Mouse (Mus musculus) neural tube, embryonic 15.5 days (tissue): ENCODE measurements around the gene Cenpt. TPM values are rescaled to one million over a fixed set of nuclear protein-coding genes. Genes with fewer than 3 reads are reported as not detected.
A peak's percentile ranks its signal among the peaks of the same experiment; 100 is the strongest.
"Not testable (repeated sequence)": the region's sequence is repeated elsewhere in the genome, so short reads cannot be mapped to it uniquely, and the experiment has no call there.

ENCODE experiments used
- ATAC-seq: fragments of 200-750 bp; cut with Nextera tagmentation; 2 replicates; pipeline ENCODE4 v1.8.0; 2017; ENCODE audit warnings: mild to moderate bottlenecking, moderate TSS enrichment, moderate library complexity; ENCODE audit not compliant: low FRiP score
- H3K27ac ChIP-seq: fragments of 300-500 bp; sonication (generic); replicated peaks from 2 replicates; pipeline ENCODE4 v1.5.1; 2015; ENCODE audit warnings: mild to moderate bottlenecking, inconsistent platforms
- H3K27me3 ChIP-seq: fragments of 300-500 bp; sonication (generic); replicated peaks from 2 replicates; pipeline ENCODE4 v1.6.1; 2015; ENCODE audit warnings: inconsistent platforms
- H3K36me3 ChIP-seq: fragments of 300-500 bp; sonication (generic); 2 replicates; pipeline ENCODE4 v1.6.1; 2015; ENCODE audit warnings: inconsistent platforms
- H3K4me1 ChIP-seq: fragments of 300-500 bp; sonication (generic); 2 replicates; pipeline ENCODE4 v1.6.1; 2015; ENCODE audit warnings: inconsistent platforms
- H3K4me2 ChIP-seq: fragments of 300-500 bp; sonication (generic); 2 replicates; pipeline ENCODE4 v1.6.1; 2015; ENCODE audit warnings: inconsistent platforms, mild to moderate bottlenecking, moderate library complexity
- H3K4me3 ChIP-seq: fragments of 300-500 bp; sonication (generic); replicated peaks from 2 replicates; pipeline ENCODE4 v1.5.1; 2015; ENCODE audit warnings: mild to moderate bottlenecking, inconsistent platforms
- H3K9ac ChIP-seq: fragments of 300-500 bp; sonication (generic); replicated peaks from 2 replicates; pipeline ENCODE4 v1.6.1; 2015; ENCODE audit warnings: mild to moderate bottlenecking, inconsistent platforms
- H3K9me3 ChIP-seq: fragments of 300-500 bp; sonication (generic); replicated peaks from 2 replicates; pipeline ENCODE4 v1.6.1; 2016; ENCODE audit warnings: inconsistent platforms
- WGBS: fragments of 180-500 bp; shearing (Covaris S2); methylation state at CpG from one replicate; pipeline ENCODE4 v1.1.7; 2015; ENCODE audit warnings: mixed read lengths; 5-methylcytosine and 5-hydroxymethylcytosine counted together
- polyA plus RNA-seq: library from polyadenylated mRNA; unstranded; fragments of >200 nt; fragmentation: Nextera tagmentation; extraction: Ambion mirVana; gene quantifications from 2 replicates; pipeline ENCODE4 v1.2.1, GENCODE M21; 2015

Gene Cenpt
- polyA plus RNA-seq, 1 experiment from 2014 or later, result 49.3 TPM

GRCm38 (mm10) chr8:105851651-105852143 is 1.4 kb downstream of the Cenpt start:
- Histone ChIP-seq H3K36me3 (peaks cover 25% of the 10 kb centered on the region), H3K27me3 (no peaks in the 10 kb centered on the region), H3K9me3 (no peaks in the 10 kb centered on the region), H3K27ac (peak overlapping the region; percentile 87), H3K4me2 (peak overlapping the region; percentile 75), H3K4me1 (peaks cover 20% of the 10 kb centered on the region), H3K9ac (peak overlapping the region; percentile 85), H3K4me3 (peak overlapping the region; percentile 74)
- ATAC-seq, result peak; percentile 82
- under 1% methylated on average over 34 of the region's 34 CpGs for WGBS

DNA sequence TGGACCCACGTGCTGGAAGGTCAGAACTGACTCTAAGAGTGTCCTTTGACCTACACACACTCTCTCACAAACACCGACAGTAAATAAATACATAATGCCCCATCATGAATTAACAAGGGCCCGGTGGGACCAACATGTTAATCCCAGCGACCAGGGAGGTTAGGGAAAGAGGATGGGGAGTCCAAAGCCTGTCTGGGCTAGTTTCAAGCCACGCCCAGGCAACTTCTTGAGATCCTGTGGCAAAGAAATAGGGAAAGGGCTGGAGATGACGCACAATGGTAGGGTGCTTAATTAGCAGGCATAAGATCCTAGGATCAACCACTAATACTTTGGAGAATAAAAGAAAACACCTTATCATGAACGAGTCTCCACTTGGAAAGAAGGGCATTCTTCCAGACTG is 2.5 kb downstream of the Cenpt start:
- peaks cover 11% of the 10 kb centered on the region for H3K4me1 ChIP-seq
- H3K4me2 ChIP-seq, result peak overlapping the region; percentile 40
- H3K9ac ChIP-seq, result no peak overlapping the region
- H3K27me3 ChIP-seq, result no peaks in the 10 kb centered on the region
- no peaks in the 10 kb centered on the region for H3K9me3 ChIP-seq
- ATAC-seq, result no peak
- peaks cover 36% of the 10 kb centered on the region for H3K36me3 ChIP-seq
- peak overlapping the region; percentile 8; the same call in 1 of the 2 replicates for H3K4me3 ChIP-seq
- 85% methylated on average over 7 of the region's 7 CpGs for WGBS
- H3K27ac ChIP-seq, result no peak overlapping the region

DNA sequence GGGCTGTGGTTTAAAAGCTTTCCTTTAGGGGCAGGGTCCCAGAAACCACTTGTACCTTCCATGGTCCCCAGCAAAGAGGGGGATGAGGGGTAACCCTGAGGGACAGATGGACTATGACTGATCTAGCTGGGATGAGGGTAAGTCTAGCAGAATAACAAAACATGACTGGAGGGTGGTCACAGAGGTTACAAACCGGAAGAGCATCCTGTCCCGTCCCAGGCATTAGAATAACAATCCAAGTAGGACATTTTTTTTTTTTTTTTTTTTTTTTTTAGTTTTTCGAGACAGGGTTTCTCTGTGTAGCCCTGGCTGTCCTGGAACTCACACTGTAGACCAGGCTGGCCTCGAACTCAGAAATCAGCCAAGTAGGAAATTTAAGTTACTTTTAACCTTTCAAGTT is 3.1 kb downstream of the Cenpt start:
- ATAC-seq, result no peak
- H3K9me3 ChIP-seq, result no peaks in the 10 kb centered on the region
- WGBS, result 85% methylated on average over 4 of the region's 4 CpGs
- H3K4me1 ChIP-seq, result peaks cover 11% of the 10 kb centered on the region
- no peak overlapping the region for H3K4me2 ChIP-seq
- no peaks in the 10 kb centered on the region for H3K27me3 ChIP-seq
- H3K9ac ChIP-seq, result no peak overlapping the region
- H3K4me3 ChIP-seq, result 0 out of 2 replicates have a peak overlapping the region, but pooled peaks have one; percentile 8
- no peak overlapping the region for H3K27ac ChIP-seq
- peaks cover 42% of the 10 kb centered on the region for H3K36me3 ChIP-seq

DNA sequence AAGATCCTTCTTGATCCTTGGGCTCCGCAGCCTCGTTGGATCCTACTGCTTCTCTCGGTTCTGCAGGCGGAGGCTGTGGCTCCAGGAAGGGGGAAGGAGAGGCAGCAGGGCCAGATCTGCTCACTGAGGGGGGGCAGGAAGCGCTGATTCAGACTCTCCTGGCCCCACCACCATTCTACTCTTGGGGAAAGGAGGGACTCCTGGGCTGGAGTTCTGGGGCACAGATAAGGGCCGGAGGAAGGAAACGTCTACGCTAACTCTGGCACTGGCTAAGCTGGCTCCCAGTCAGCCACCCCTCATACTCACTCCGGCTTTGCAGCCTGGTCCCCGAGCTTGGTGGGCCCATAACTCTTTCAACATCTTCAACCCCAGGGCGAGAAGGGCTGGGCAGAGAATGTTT is 6.4 kb downstream of the Cenpt start:
- Histone ChIP-seq H3K9me3 (no peaks in the 10 kb centered on the region), H3K4me3 (no peak overlapping the region), H3K4me2 (no peak overlapping the region), H3K27me3 (no peaks in the 10 kb centered on the region), H3K36me3 (peaks cover 60% of the 10 kb centered on the region), H3K9ac (no peak overlapping the region), H3K27ac (no peak overlapping the region), H3K4me1 (peaks cover 8% of the 10 kb centered on the region)
- ATAC-seq, result no peak
- 97% methylated on average over 11 of the region's 11 CpGs for WGBS

DNA sequence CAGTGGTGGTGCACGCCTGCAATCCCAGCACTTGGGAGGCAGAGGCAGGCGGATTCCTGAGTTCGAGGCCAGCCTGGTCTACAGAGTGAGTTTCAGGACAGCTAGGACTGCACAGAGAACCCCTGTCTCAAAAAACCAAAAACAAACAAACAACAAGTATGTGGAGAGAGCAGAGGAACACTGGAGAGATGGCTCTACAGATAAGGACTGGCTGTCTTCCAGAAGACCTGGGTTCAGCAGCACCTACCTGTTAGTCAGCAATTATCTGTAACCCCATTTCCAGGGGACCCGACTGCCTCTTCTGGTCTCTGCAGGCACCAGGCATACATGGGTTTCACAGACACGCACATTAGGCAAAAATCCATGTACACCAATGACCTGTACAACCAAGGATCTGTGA is 13.9 kb downstream of the Cenpt start:
- Histone ChIP-seq H3K9me3 (no peaks in the 10 kb centered on the region), H3K4me1 (no peaks in the 10 kb centered on the region), H3K4me3 (no peak overlapping the region), H3K27ac (no peak overlapping the region), H3K36me3 (peaks cover 11% of the 10 kb centered on the region), H3K9ac (no peak overlapping the region), H3K4me2 (no peak overlapping the region), H3K27me3 (no peaks in the 10 kb centered on the region)
- no peak for ATAC-seq
- 87% methylated on average over 5 of the region's 5 CpGs for WGBS

DNA sequence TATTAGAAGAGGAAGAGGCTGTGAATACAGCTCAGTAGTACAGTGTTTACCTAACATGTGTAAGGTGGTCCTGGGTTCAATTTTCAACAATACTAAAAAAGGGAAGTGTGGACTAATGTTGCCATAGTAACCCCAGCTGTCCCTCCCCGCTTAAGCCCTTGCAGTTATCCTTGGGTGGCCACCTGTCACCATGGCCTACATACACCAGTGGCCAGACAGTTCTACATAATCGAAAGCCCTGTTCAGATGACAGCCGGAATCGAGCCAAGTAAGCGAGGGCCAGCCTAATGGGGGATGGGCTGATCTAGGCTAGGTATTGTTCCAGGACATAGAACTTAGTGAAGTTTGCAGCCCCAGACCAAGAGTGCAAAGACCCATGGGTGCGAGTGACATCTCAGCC is 16.1 kb downstream of the Cenpt start:
- H3K27ac ChIP-seq, result no peak overlapping the region
- no peak overlapping the region for H3K4me2 ChIP-seq
- H3K9ac ChIP-seq, result no peak overlapping the region
- ATAC-seq, result no peak
- no peak overlapping the region for H3K4me3 ChIP-seq
- WGBS, result 89% methylated on average over 6 of the region's 6 CpGs
- H3K36me3 ChIP-seq, result 0 out of 2 replicates have a peak, but pooled peaks cover 3% of the 10 kb centered on the region
- no peaks in the 10 kb centered on the region for H3K9me3 ChIP-seq
- no peaks in the 10 kb centered on the region for H3K4me1 ChIP-seq
- no peaks in the 10 kb centered on the region for H3K27me3 ChIP-seq

- no peak overlapping the region for H3K4me3 ChIP-seq
- 34% methylated on average over 11 of the region's 11 CpGs for WGBS
- no peak overlapping the region for H3K27ac ChIP-seq
- no peaks in the 10 kb centered on the region for H3K36me3 ChIP-seq
- no peaks in the 10 kb centered on the region for H3K9me3 ChIP-seq
- no peaks in the 10 kb centered on the region for H3K4me1 ChIP-seq
- no peak overlapping the region for H3K9ac ChIP-seq
- no peaks in the 10 kb centered on the region for H3K27me3 ChIP-seq
- ATAC-seq, result no peak
- H3K4me2 ChIP-seq, result no peak overlapping the region
Observed at GRCm38 (mm10) chr8:105835318-105835717, 17.8 kb downstream of the Cenpt start.

DNA sequence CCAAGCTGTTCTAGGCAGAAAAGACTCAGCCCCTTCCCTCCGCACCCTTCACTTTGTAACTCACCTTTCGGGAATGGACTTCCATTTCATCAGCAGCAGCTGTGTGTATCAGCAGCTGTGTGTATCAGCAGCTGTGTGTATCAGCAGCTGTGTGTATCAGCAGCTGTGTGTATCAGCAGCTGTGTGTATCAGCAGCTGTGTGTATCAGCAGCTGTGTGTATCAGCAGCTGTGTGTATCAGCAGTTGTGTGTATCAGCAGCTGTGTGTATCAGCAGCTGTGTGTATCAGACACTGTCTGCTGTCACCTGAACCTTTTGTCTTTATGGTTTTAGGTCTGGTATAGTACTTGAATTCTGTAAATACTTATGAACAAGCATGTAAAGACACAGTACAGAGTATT is 19.3 kb downstream of the Cenpt start:
- WGBS, result 83% methylated on average over 2 of the region's 2 CpGs
- not testable (repeated sequence) for H3K9ac ChIP-seq, H3K4me2 ChIP-seq, H3K4me3 ChIP-seq, H3K9me3 ChIP-seq, H3K27me3 ChIP-seq, H3K27ac ChIP-seq, H3K4me1 ChIP-seq, H3K36me3 ChIP-seq, ATAC-seq

- H3K9ac ChIP-seq, result peak within 1 kb of the TSS; percentile 95
- H3K4me3 ChIP-seq, result peak within 1 kb of the TSS; percentile 90
- H3K4me1 ChIP-seq, result peaks cover 29% of the 10 kb centered on the region
- peak; percentile 99 for ATAC-seq
- under 1% methylated on average over 52 of the region's 52 CpGs for WGBS
- peaks cover 20% of the 10 kb centered on the region for H3K36me3 ChIP-seq
- no peaks in the 10 kb centered on the region for H3K9me3 ChIP-seq
- peak within 1 kb of the TSS; percentile 84 for H3K27ac ChIP-seq
- H3K4me2 ChIP-seq, result peak within 1 kb of the TSS; percentile 80
- H3K27me3 ChIP-seq, result no peaks in the 10 kb centered on the region
Observed at GRCm38 (mm10) chr8:105826861-105827848, 25.9 kb downstream of the Cenpt start, which contains the start of the genes Ranbp10 and Tsnaxip1. Gene Ranbp10, minus strand, starts transcription at chr8:105827350. Gene Tsnaxip1, plus strand, starts transcription at chr8:105827731.

DNA sequence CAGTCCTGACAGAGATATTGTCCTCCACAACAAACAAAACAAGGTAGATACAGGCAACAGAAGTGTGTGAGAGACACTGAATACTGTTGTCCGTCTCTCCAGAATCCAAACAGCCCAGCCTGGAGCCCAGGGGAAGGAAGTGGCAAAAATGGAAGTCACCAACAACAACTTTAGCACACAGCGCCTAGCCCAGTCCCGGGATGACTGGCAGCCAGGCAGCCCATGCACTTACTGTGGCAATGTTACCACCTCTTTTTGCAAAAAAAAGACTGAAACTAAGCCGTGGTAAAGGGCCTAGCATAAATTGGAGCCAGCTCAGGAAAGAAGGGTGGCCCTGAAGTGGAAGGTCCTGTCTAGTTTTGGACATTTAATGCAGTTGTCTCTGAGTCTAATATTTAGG is 26.7 kb downstream of the Cenpt start:
- Histone ChIP-seq H3K9me3 (no peaks in the 10 kb centered on the region), H3K36me3 (peaks cover 25% of the 10 kb centered on the region), H3K4me3 (peak overlapping the region; percentile 90), H3K27ac (peak overlapping the region; percentile 78), H3K4me2 (peak overlapping the region; percentile 80), H3K9ac (peak overlapping the region; percentile 95), H3K4me1 (peaks cover 29% of the 10 kb centered on the region), H3K27me3 (no peaks in the 10 kb centered on the region)
- ATAC-seq, result no peak
- 10% methylated on average over 4 of the region's 4 CpGs for WGBS

GRCm38 (mm10) chr8:105825506-105825905 is 27.6 kb downstream of the Cenpt start:
- peak overlapping the region; percentile 90 for H3K4me3 ChIP-seq
- 48% methylated on average over 4 of the region's 4 CpGs for WGBS

GRCm38 (mm10) chr8:105820925-105821324 is 32.2 kb downstream of the Cenpt start:
- peaks cover 41% of the 10 kb centered on the region for H3K36me3 ChIP-seq
- peaks cover 26% of the 10 kb centered on the region for H3K4me1 ChIP-seq
- H3K9ac ChIP-seq, result no peak overlapping the region
- no peaks in the 10 kb centered on the region for H3K27me3 ChIP-seq
- H3K27ac ChIP-seq, result no peak overlapping the region
- WGBS, result 95% methylated on average over 1 of the region's 1 CpGs
- no peak overlapping the region for H3K4me2 ChIP-seq
- H3K9me3 ChIP-seq, result no peaks in the 10 kb centered on the region
- ATAC-seq, result no peak
- no peak overlapping the region for H3K4me3 ChIP-seq

More at GRCm38 (mm10) chr8:105825506-105825905, 27.6 kb downstream of the Cenpt start:
- ATAC-seq, result no peak
- H3K4me1 ChIP-seq, result peaks cover 33% of the 10 kb centered on the region
- H3K36me3 ChIP-seq, result peaks cover 34% of the 10 kb centered on the region
- no peak overlapping the region for H3K27ac ChIP-seq
- peak overlapping the region; percentile 95 for H3K9ac ChIP-seq
- no peaks in the 10 kb centered on the region for H3K9me3 ChIP-seq
- no peaks in the 10 kb centered on the region for H3K27me3 ChIP-seq
- peak overlapping the region; percentile 80 for H3K4me2 ChIP-seq
